Mouse (Mus musculus): ENCODE results near the gene Apex1.
"Not testable (repeated sequence)": the region's sequence is repeated elsewhere in the genome, so short reads cannot be mapped to it uniquely, and the experiment has no call there.

The Apex1 gene

DNA sequence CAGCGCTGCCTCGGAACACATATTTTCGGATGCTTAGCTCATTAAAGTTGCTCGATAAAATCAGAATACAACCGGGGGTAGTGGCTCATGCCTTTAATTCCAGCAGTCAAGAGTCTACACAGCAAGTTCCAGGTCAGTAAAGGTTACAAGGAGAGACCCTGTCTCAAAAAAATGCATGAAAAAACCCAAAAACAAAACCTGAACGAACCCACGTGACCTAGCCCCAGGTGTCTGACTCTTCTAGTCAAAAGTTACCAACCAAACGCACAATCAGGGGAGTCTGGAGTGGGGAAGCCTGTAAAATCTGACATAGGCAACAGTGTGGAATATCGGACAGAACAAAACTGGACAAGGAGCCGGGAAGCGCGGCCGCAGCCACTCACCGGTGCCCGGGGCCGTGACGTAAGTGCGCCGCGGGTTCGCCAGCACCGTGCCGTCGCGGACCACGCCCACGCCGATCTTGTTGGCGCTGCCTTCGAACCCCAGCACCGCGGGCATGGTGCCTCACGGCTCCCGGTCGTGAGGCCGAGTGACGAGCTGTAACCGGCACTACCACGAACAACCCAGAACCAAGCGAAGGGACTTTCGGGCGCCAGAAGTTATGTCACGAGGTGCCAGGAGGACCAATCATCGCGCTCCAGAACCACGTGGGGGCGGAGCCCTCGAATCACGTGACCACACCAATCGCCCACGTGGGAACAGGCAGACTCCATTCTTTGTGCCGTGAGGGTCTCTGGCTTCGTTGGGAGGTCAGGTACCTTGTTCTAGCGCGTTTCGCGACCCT is at the start of gene Apex1, which contains the start of gene Osgep:
Gene Apex1 (plus strand): TSS at position 688 of the 784 bp plus-strand sequence.
Gene Osgep (minus strand): TSS at position 613 of the 784 bp plus-strand sequence.
- peak; percentile 97 to 99 for DNase-seq (ENCODE audit: low spot score in 2 of 2)

DNA sequence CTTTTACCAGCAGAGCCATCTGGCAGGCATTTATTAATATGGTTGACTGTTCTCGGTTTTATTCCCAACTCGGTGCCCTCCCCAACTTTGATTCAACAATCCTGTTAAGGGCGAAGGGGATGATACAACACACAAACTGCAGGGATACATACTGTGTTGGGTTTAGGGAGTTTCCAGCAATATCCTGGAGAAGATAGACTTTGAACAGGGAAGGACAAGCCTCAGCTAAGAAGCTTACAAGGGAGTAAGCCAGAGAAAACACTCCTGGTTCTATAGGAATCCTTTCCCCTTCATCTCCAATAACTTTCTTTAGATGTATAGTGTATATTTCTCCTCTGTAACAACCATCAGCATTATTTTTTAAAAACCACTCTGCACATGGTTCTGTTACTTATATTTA is 49.6 kb upstream of the Apex1 start:
- no peak for DNase-seq (ENCODE audit: low spot score in 2 of 2)

DNA sequence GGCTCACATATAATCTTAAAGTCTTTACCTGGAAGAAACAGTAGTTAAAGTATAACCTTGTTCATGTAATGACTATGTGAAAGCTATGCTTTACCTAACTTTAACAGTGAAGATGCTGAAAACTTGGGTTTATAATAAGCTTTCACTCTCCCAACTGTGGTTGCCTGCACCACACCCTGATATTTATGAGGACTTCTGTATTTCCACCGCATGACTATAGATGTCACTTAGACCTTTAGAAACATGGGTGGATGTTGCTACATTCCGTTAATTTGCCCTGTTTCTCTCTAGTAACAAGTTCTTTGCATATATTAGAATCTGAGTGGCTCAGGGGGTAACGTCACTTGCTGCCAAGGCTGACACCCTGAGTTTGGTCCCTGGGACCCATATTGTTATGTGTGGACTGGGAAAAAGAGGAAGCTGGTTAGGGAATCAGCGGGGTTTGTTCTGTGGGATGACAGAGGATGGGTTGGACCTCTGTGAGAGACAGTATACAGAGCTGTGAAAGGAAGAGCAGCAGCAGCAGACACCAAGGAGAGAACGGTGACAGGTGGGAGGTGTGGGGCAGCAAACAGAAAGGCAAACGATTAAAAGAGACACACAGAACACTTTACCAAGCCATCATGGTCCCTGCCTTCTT is 49.1 kb upstream of the Apex1 start:
- DNase-seq (ENCODE audit: low spot score in 2 of 2), result peak in 1 of 2 experiments; percentile 14

DNA sequence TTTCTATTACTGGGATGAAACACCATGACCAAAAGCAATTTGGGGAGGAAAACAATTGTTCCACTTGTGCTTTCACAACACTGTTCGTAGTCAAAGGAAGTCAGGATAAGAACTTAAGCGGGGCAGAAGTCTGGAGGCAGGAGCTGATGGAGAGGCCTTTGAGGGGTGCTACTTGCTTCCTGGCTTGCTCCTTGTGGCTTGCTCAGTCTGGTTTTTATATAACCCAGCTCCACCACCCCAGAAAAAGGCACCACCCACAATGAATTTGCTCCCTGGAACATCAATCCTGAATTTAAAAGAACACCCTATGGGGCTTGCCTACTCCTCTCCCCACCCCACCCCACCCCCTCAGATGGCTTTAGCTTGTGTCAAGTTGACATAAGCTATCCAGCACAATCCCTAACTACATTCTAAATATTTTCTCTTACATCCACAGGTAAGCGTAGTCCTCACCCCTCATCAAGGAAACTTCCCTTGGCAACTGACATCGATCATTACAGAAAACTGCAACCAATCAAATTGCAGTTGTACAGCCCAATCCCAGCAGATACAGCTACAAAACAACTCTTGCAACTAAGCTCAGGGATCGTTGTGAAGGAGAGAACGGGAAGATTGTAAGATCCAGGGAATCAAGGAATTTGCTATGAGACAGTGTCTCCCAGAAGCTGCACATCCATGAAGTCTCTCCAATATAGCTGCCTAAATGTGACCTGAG is 48.4 kb upstream of the Apex1 start:
- DNase-seq (ENCODE audit: low spot score in 2 of 2), result peak; percentile 18

DNA sequence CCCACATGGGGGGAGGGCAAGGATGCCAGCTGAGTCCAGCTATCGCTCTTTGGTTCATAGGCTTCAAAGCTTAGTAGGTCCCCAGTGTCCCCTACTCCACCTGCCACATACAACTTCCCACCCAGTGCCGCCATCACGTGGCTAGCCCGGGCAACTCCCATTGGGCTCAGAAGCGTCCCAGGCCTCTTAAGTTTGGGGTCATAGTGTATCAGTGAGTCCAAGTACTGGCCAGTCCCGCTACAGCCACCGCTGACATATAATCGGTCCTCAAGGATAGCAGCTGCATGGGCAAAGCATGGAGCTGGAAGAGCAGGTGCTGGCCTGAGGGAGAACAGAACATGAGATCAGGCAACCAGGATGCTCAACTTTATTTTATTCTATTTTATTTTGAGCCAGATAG is 33.1 kb upstream of the Apex1 start:
- no peak for DNase-seq (ENCODE audit: low spot score in 2 of 2)

DNA sequence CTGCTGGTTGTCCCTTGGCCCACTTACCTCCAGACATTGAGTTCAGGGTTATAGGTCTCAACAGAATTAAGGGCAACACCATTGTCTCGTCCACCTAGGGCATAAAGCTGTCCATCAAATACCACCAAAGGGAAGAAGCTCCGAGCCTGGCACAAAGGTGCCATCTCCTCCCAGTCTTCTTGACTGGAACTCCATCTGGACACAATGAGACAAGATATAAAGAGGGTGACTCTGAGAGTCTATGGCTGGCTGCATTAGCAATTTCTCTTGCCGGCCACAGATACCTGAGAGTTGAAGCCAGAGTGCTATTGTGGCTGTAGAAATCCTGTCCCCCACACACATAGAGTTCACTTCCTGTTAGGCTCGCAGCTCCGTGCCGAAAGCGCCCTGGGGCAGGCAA is 32.7 kb upstream of the Apex1 start:
- no peak for DNase-seq (ENCODE audit: low spot score in 2 of 2)

DNA sequence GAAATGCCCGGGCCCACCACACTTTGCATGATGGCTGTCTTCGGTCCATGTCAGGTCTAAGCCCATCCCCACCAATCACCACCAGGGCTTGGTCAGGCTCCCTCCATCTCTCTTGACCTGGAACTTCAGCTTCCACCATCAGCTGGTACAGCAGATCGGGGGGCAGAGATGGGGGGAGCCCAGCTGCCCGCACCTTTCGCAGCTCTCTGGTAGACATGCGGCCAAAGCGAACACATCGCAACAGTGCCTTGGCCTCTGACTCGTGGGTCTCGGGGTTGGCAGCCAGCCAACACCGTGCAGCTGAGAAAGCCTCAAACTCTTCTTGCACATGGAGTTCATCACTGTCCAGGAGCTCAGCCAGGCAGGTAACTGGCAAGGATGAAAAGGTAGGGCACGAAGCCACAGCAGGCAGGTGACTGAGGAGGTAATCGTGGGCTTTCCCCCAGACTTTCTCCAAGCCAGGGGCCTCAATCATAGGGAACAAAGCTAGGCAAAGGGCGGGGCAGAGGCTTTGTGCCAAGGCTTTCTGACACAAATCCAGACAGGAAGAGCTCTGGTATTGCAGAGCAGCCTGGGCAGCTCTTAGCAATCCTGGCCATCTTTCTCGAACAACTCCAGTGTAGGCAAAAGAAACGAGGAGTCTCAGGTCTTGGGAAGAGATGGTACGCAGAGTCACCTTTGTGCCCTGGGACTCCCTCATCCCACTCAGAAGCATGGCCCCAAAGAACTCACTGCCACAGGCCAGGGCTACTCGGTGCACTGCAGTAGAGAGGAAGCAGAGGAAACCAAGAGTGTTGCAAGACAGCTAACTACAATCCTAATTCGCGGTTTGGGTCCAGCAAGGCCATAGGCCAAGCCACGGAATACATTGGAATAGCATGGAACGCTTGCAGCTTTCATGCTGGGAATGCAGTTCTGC is 32.0 kb upstream of the Apex1 start:
- no peak for DNase-seq (ENCODE audit: low spot score in 2 of 2)

DNA sequence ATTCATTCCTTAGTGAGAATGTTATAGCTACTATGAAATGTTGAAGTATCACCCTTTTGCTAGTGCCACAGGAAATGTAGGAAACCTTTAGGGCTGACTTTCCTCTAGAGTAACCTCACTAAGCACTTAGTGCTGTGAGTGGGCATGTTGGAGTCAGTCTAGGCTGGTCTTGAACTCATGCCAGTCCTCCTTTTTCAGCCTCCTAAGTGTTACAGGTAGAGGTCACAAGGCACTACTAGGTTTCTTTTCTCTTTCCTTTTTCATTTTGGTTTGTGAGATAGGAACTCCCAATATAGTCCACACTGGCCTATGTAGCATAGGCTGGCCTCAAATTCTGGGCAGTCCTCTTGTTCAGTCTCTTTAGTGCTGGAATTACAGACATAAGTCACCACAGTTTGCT is 29.4 kb upstream of the Apex1 start:
- no peak for DNase-seq (ENCODE audit: low spot score in 2 of 2)

DNA sequence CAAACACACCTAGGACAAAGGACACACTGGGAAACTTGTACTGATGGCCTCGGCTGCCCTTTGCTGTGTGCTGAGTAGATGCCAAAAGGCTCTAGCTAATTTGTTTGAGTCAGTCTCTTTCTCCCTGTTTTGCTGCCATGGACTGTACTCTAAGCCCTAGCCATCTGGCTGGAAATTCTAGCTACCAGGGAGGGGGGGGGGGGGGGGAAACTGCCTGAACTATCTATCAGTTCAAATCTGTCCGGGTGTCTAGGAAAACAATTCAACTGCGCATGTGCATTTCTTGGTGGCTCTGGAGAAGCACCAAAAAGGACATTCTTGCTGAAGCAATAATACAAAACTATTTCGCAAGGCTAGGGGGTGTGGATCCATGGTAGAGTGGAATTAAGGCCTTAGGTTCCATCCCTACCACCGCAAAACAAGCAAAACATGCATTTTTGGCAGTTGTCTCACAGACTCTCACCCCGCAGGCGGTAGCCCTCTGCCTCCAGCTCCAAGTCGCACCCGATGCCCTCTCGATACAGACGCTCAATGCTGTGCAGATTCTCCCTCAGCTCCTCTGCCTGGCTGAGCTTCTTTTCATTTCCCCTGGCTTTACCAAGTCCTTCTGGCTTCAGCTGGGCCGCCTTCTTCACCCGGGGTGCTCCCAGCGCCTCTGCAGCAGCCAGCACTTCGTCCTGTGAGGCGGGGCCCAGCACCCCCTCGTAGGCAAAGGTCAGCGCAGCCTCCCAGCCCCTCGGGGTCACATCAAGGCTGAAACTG is 28.6 kb upstream of the Apex1 start:
- DNase-seq (ENCODE audit: low spot score in 2 of 2), result peak; percentile 30 to 32

DNA sequence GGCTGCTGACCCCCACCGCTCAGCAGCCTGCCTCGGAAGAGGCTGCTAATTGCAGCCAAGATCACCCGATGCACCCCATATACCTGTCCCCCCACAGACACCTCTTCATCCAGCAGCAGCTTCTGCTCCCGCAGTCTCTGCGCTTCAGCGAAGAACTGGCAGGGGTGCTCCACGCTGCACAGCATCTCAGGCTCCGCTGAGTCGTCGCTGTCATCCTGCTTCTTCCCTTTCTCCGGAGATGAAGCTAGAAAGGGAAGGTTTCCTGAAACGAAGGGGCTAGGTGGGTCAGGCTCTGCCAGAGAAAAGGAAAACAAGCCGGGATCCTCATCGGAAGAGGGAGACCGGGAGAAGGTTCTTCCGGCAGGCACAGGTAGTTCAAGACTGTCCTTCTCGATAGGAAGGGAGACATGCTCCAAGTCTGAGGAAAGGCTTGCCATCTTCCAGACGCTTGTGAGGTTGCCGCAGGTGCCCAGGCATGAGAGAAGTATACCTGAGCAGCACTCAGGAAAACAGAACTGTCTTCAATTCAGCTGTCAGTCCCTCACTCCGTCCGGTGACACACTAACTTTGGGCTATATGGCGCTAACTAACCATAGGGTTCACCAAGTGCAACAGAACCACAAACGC is 27.9 kb upstream of the Apex1 start:
- peak; percentile 41 to 44 for DNase-seq (ENCODE audit: low spot score in 2 of 2)

DNA sequence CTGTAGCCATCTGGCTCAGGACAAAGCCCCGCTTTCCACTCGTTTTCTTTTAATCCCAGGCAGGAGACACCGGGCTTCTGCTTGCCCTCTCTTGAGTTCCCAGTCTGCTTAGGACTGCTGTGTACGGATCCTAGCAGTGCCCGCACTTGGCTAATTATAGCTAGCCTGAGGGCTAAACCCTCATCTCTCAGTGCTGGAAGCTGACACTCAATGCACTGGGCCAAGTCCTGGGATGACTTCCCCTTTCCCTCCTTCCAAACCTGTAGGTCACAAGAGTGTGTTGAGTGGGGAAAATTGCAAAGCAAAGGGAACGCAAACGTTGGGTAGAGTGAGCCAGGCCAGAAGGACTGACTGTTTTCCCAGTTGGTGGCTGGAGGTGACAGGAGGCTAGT is 27.4 kb upstream of the Apex1 start, which contains the start of gene Klhl33:
Gene Klhl33 (minus strand): TSS at position 134 of the 392 bp plus-strand sequence.
- peak in 1 of 2 experiments; percentile 3 for DNase-seq (ENCODE audit: low spot score in 2 of 2)

DNA sequence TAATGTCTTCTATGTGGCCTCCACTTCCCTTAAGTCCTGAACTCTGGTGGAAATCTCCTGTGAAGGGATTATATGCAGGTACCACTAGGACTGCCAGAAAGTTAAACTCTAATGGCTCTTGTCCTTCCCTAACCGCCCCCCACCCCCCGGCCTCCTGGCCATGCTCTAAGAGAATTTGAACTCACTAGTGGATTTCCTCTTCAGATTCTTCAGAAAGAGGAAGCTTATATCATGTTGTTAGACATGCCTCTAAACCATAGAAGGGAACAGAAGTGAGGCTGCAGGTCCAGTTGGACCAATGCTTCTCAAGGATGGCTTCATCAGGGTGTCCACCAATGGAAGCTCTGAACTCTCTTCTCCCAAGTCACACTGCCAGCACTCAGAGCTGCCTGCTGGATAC is 26.8 kb upstream of the Apex1 start:
- DNase-seq (ENCODE audit: low spot score in 2 of 2), result not testable (repeated sequence)

DNA sequence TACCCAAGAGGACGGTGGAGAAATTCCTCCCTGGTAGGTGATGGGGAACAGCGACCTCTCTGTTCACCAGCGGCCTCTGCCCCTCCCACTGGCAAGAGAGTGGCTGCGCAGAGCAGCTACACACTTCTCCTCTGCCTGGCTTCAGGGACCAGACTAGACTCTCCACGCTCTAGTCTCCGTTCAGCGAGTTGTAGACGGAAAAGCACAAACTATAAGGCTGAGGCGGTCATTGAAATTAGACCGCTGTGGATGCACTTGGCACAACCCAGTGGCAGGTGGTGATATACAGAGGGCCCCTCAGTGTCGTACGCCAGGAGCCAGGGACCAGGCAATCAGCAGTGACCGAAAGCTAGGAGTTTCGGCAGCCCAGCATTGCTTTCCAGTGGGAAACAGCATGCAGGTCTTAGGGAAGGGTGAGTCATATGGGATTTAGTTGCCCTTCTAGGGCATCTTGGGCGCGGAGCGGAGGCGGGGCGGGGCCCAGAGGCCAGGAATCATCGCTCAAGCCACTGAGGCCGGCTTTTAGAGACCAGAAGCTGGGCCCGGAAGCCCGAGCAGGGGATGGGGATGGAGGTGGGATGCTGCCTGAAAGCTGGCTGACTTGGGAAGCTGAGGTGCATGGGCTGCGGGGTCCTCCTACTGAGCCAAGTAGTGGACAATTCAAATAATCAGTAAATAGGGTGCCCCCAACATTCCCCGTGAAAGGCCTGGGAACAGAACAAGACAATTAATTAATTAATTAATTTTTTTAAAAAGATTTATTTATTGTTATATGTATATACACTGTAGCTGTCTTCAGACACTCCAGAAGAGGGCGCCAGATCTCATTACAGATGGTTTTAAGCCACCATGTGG is 20.6 kb upstream of the Apex1 start:
- DNase-seq (ENCODE audit: low spot score in 2 of 2), result no peak

DNA sequence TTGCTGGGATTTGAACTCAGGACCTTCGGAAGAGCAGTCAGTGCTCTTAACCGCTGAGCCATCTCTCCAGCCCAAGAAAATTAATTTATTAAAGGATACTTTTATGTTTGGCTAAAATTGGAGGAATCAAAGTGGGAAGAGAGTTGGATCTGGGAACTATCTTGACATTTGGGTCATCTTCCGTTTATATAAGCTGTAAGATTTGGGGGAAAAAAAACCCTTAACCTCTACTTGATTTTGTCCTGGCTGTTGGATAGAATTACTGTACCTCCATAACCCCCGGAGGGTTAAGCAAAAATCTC is 20.0 kb upstream of the Apex1 start:
- DNase-seq (ENCODE audit: low spot score in 2 of 2), result no peak

DNA sequence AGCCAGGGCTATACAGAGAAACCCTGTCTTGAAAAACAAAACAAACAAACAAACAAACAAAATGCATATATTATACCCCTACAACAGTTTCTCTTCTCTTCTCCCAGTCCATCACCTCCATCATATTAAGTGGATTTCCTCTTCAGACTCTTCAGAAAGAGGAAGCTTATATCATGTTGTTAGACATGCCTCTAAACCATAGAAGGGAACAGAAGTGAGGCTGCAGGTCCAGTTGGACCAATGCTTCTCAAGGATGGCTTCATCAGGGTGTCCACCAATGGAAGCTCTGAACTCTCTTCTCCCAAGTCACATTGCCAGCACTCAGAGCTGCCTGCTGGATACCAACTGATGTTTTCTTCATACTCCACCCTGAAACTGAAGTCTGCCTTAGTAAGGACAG is 19.4 kb upstream of the Apex1 start:
- not testable (repeated sequence) for DNase-seq (ENCODE audit: low spot score in 2 of 2)

DNA sequence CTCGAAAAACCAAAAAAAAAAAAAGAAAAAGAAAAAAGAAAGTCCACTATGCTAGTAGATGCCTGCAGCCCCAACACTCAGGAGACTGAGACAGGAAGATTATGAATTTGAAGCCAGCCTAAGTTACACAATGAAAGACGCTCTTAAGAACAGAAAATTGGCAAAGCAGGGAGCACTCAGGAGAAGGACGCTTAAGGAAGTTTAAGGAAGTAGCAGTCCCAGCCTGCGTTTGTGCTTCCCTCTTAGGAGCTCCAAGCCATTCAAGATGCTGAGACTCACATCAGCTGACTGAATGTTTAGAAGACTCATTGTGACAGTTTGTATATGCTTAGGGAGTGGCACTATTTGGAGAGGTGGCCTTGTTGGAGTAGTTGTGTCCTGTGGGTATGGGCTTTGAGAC is 16.6 kb upstream of the Apex1 start:
- DNase-seq (ENCODE audit: low spot score in 2 of 2), result no peak

DNA sequence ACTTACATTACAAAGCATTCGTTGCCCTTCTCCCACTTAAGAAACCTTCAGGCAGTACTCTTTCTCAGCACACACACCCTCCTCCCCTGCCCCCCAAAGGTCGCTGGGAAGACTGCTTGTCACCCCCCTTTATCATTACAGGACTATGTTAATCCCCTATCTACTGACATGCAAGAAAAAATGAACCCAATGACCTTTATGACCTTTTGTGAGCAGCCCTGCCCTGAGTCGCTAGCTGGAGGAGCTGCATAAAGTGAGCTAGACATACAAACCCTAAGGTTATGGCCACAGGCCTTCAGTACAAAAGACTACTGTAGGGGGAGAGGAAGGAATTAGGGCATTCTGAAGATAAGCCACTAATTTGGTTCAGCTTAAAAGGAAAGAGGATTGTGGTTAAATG is 13.4 kb upstream of the Apex1 start:
- no peak for DNase-seq (ENCODE audit: low spot score in 2 of 2)

DNA sequence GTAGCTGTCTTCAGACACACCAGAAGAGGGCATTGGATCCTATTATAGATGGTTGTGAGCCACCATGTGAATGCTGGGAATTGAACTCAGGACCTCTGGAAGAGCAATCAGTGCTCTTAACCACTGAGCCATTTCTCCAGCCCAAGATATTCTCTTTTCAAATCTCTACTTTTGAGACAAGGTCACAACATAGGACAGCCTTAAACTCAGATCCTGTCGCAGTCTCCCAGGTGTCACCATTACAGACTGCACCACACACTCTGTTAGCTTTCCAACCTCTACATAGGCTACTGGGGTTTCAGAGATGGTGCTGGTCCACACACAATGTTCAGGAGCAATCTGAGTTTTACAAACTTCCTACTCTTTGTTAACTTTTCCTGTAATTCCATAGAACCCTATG is 1.3 kb upstream of the Apex1 start:
- DNase-seq (ENCODE audit: low spot score in 2 of 2), result not testable (repeated sequence)

DNA sequence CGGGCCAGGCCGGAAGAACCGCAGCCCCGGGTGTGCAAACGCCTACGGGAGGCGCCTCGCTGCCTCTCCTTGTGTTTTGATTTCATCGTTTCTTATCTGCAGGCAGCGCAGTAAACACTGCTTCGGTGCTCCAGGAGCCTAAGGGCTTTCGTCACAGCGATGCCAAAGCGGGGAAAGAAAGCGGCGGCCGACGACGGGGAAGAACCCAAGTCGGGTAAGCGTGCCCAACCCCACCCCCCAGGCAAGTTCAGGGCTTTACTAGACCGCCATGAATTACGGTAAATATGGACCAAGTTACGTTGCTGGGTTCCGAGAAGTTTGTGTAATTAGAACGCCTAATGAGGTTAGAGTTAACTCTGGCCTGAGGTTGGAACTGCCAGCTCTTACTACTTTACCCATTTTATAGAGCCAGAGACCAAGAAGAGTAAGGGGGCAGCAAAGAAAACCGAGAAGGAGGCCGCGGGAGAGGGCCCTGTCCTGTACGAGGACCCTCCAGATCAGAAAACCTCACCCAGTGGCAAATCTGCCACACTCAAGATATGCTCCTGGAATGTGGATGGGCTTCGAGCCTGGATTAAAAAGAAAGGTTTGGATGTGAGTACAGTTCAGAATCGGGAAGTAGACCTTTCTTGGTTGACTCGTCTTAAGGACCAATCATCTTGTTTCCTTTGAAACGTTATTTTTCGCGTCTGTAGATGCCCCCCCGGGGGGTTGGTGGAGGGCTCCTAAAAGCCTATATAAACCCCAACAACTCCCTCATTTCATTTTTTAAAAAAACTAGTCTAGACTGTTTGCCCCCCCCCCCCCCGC is 548 bp downstream of the Apex1 start:
- peak in 1 of 2 experiments; percentile 31 for DNase-seq (ENCODE audit: low spot score in 2 of 2)
